Mouse (Mus musculus) bone marrow macrophage, adult 2 months (primary cell): Measurements from ENCODE around the gene C3.

ENCODE experiments used
- CTCF ChIP-seq: IDR thresholded peaks from 2 replicates; pipeline ENCODE4 v1.5.1; 2012; ENCODE audit warnings: low read depth, mild to moderate bottlenecking, low read length, moderate library complexity
- POLR2A ChIP-seq: IDR thresholded peaks from 2 replicates; pipeline ENCODE4 v1.6.1; 2012; ENCODE audit warnings: mild to moderate bottlenecking, low read depth, low read length, borderline replicate concordance

DNA sequence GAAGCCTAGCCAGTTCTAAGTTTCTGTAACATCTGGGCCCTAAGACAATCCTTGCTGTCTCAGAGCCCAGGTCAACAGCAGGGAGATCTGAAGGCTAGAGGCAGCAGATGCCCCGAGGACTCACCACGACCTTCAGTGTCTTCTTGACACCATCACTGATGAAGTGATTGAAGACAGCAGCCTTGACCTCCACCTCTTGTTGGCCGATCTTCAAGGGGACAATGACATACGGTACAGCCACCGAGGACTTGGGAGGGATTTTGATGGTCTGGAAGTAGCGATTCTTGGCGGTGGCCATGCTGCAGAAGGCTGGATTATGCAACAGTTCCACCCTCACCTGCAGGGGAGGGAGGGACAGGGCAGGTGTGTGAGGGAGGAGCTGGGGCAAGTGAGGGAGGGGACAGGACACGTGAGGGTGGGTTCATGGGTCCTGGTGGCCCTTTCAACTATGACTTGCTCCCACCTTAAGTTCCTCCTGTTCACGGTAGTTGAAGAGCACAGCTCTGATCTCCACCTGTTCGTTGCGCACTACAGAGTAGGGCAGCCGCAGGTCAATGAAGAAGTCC lies 9.5 kb downstream of the C3 start:
- TF ChIP-seq POLR2A (no peak), CTCF (no peak)
